Mouse (Mus musculus) kidney, adult 2 months (tissue): Measurements from ENCODE around the gene Gm17571.

ENCODE experiments used
- CTCF ChIP-seq: fragments of 200-500 bp; conservative IDR thresholded peaks from 2 replicates; pipeline ENCODE4 v1.5.1; 2011; ENCODE audit warnings: low read depth, mild to moderate bottlenecking, control low read depth, low read length, moderate library complexity, mixed read lengths; ENCODE audit not compliant: insufficient read depth, insufficient read length
- POLR2A ChIP-seq: fragments of 200-500 bp; IDR thresholded peaks from one replicate; pipeline ENCODE4 v1.6.1; 2011; ENCODE audit warnings: low read depth, low read length, control low read depth

DNA sequence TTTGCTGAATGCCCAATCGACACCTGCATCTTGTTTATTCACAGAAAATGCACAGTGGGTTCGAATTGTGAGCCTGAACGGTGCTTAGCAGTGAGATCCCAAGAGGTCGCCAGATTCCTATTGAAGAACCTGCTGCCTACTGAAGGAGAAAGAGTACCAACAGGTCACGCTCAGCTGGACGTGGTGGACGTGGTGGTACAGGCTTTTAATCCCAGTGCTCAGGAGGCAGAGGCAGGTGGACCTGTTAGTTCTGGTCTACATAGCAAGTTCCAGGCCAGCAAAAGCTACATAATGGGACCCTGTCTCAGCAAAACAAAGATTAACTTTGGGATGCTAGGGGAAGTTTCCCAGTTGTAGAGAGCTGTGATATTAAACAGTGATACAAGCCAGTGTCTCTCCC is 21.2 kb upstream of the Gm17571 start:
- TF ChIP-seq POLR2A: no peak
- TF ChIP-seq CTCF: no peak
